Mouse (Mus musculus): Measurements from ENCODE around the gene Zfp558.
"Not testable (repeated sequence)": the region's sequence is repeated elsewhere in the genome, so short reads cannot be mapped to it uniquely, and the experiment has no call there.

Zfp558 gene

GRCm38 (mm10) chr9:18478168-18478567 is at the start of gene Zfp558, which contains the start of gene Mbd3l1:
Gene Zfp558 (minus strand): TSS chr9:18478268.
Gene Mbd3l1 (plus strand): TSS chr9:18478359.
- DNase-seq = no peak

GRCm38 (mm10) chr9:18508098-18508497 is 30.0 kb upstream of the Zfp558 start:
- no peak for DNase-seq

GRCm38 (mm10) chr9:18473324-18474128 is 4.5 kb downstream of the Zfp558 start:
- DNase-seq = peak; percentile 81 to 84

- DNase-seq = no peak
These were observed 10.1 kb downstream of the Zfp558 start for GRCm38 (mm10) chr9:18468005-18468404.

GRCm38 (mm10) chr9:18467350-18467749 is 10.7 kb downstream of the Zfp558 start:
- no peak for DNase-seq

- DNase-seq = no peak
These were observed 21.5 kb downstream of the Zfp558 start for GRCm38 (mm10) chr9:18456520-18456919.

- DNase-seq = no peak
These were observed 46.4 kb downstream of the Zfp558 start for GRCm38 (mm10) chr9:18431687-18432086.

- DNase-seq = no peak
These were observed 47.7 kb downstream of the Zfp558 start, which contains the start of gene Mbd3l2 for GRCm38 (mm10) chr9:18430354-18430753. Gene Mbd3l2 (plus strand): TSS chr9:18430654.

- not testable (repeated sequence) for DNase-seq
These were observed 65.7 kb downstream of the Zfp558 start for GRCm38 (mm10) chr9:18412371-18412770.

Data from lung, postnatal 4 days (tissue).